Mouse (Mus musculus) CH12.LX (cell line): ENCODE data around the gene Irf5.

Experiments
- CHD2 ChIP-seq: IDR thresholded peaks from 2 replicates; pipeline ENCODE4 v1.6.1; 2011; ENCODE audit warnings: low read length, improper control_type of control experiment
- E2F4 ChIP-seq: IDR thresholded peaks from 2 replicates; pipeline ENCODE4 v1.6.1; 2011; ENCODE audit warnings: low read depth, low read length, improper control_type of control experiment; ENCODE audit not compliant: insufficient replicate concordance
- HCFC1 ChIP-seq: IDR thresholded peaks from 2 replicates; pipeline ENCODE4 v1.6.1; 2012; ENCODE audit warnings: low read depth, mild to moderate bottlenecking, inconsistent platforms, low read length, improper control_type of control experiment
- MAFK ChIP-seq: IDR thresholded peaks from 2 replicates; pipeline ENCODE4 v1.6.1; 2011; ENCODE audit warnings: low read length, improper control_type of control experiment; ENCODE audit not compliant: insufficient replicate concordance
- MAZ ChIP-seq: IDR thresholded peaks from 2 replicates; pipeline ENCODE4 v1.6.1; 2012; ENCODE audit warnings: low read depth, mild to moderate bottlenecking, inconsistent platforms, low read length, improper control_type of control experiment, moderate library complexity
- POLR2A ChIP-seq: IDR thresholded peaks from 2 replicates; pipeline ENCODE4 v1.6.1; 2011; ENCODE audit warnings: low read depth, mild to moderate bottlenecking, improper control_type of control experiment, low read length
- POLR2AphosphoS2 ChIP-seq: IDR thresholded peaks from 2 replicates; pipeline ENCODE4 v1.6.1; 2011; ENCODE audit warnings: low read depth, low read length, improper control_type of control experiment
- UBTF ChIP-seq: IDR thresholded peaks from 2 replicates; pipeline ENCODE4 v1.6.1; 2012; ENCODE audit warnings: low read depth, mild to moderate bottlenecking, inconsistent platforms, low read length, improper control_type of control experiment, moderate library complexity
- USF2 ChIP-seq: conservative IDR thresholded peaks from 2 replicates; pipeline ENCODE4 v1.6.1; 2011; ENCODE audit warnings: low read depth, low read length, improper control_type of control experiment

GRCm38 (mm10) chr6:29530050-29530449 is 3.6 kb downstream of the Irf5 start:
- TF ChIP-seq POLR2A: no peak; the same call in 1 of the 2 replicates
- peak; percentile 13; the same call in 1 of the 2 replicates for TF ChIP-seq POLR2AphosphoS2
- no peak for TF ChIP-seq HCFC1
- TF ChIP-seq UBTF: no peak
- no peak for TF ChIP-seq E2F4
- TF ChIP-seq MAZ: no peak
- TF ChIP-seq CHD2: no peak
- TF ChIP-seq USF2: no peak
- no peak for TF ChIP-seq MAFK
